Mouse (Mus musculus): ENCODE measurements around the gene Cyth2.

DNA sequence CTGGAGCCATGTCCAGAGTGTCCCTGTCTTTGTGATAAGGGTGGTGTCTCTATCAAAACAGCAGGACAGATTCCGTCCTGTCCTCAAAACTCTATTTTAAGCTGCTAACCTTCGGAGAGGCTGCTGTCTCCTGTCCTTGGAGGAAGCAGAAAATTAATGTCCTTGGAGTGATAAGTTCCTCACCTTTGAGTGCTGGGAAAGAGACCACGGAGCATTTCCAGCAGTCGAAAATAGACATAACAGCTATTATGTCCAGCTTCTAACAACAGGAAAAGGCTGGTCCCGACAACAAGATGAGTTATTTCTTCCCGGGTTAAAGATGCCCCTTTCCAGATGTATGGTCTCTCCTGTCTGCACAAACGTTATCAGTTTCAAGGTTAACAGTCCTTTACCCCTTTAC lies 39.1 kb downstream of the Cyth2 start:
- TF ChIP-seq CTCF (IDR thresholded peaks at IDR 0.05; ENCODE audit: extremely low read depth, insufficient read depth, insufficient read length, insufficient replicate concordance), result no peak
- TF ChIP-seq POLR2A (IDR thresholded peaks at IDR 0.05; ENCODE audit: low read depth, low read length), result no peak
